In genomic region chr11:117599049-117599787, GRCm38 (mm10) we compare ENCODE assay signal across 8 mouse cellular contexts. TPM values are rescaled to one million over a fixed set of nuclear protein-coding genes. Genes with fewer than 3 reads are reported as not detected.
DNase-seq lines count a peak whose midpoint lies in the region; ATAC-seq and TF ChIP-seq lines count a peak whose summit lies in the region.

No protein-coding gene starts in this region.

- no peaks in the 10 kb centered on the region for H3K27me3 ChIP-seq in kidney, adult 2 months (replicated peaks; ENCODE audit: control insufficient read depth, insufficient read depth, low read length)
- peaks cover 97% of the 10 kb centered on the region for H3K27me3 ChIP-seq in heart, embryonic 10.5 days (ENCODE audit: insufficient read depth, poor library complexity, severe bottlenecking)
- peaks cover 24% of the 10 kb centered on the region for H3K27me3 ChIP-seq in limb, embryonic 15.5 days

- TF ChIP-seq POLR2A in kidney, adult 2 months (IDR thresholded peaks at IDR 0.05; ENCODE audit: low read depth, low read length): no peak

- 6% methylated on average over 16 of the region's 16 CpGs for WGBS in kidney, adult 2 months
- whole genome bisulfite sequencing in heart, embryonic 10.5 days: 6% methylated on average over 16 of the region's 16 CpGs
- WGBS in limb, embryonic 15.5 days: 7% methylated on average over 16 of the region's 16 CpGs

- ATAC-seq in limb, embryonic 15.5 days (ENCODE audit: insufficient number of reproducible peaks, low FRiP score, low TSS enrichment, low read depth): peak; percentile 25; the same call in 1 of the 2 replicates
- ATAC-seq in monocyte, adult 5-6 weeks (replicated peaks; ENCODE audit: insufficient number of reproducible peaks, low FRiP score, low TSS enrichment, poor library complexity, severe bottlenecking): peak; percentile 50

- H3K4me1 ChIP-seq in kidney, adult 2 months (ENCODE audit: control insufficient read depth, insufficient read depth, low read length): peaks cover 10% of the 10 kb centered on the region; the same call in 1 of the 2 replicates
- peaks cover 35% of the 10 kb centered on the region for H3K4me1 ChIP-seq in heart, embryonic 10.5 days
- peaks cover 42% of the 10 kb centered on the region for H3K4me1 ChIP-seq in limb, embryonic 15.5 days

- TF ChIP-seq CTCF in kidney, adult 2 months (conservative IDR thresholded peaks at IDR 0.05; ENCODE audit: insufficient read depth, insufficient read length, low read depth, low read length): no peak

- peak overlapping the region; percentile 35; the same call in 1 of the 2 replicates for H3K9ac ChIP-seq in limb, embryonic 15.5 days

- H3K4me3 ChIP-seq in kidney, adult 2 months (ENCODE audit: insufficient read depth, low read depth, low read length): peak overlapping the region; percentile 43
- peak overlapping the region; percentile 47 for H3K4me3 ChIP-seq in heart, embryonic 10.5 days
- H3K4me3 ChIP-seq in limb, embryonic 15.5 days: peak overlapping the region; percentile 39

- H3K4me2 ChIP-seq in limb, embryonic 15.5 days: peak overlapping the region; percentile 65

- no peaks in the 10 kb centered on the region for H3K36me3 ChIP-seq in kidney, adult 2 months (ENCODE audit: control insufficient read depth, insufficient read depth, low read length)
- no peaks in the 10 kb centered on the region for H3K36me3 ChIP-seq in heart, embryonic 10.5 days
- H3K36me3 ChIP-seq in limb, embryonic 15.5 days: no peaks in the 10 kb centered on the region

- no peaks in the 10 kb centered on the region for H3K9me3 ChIP-seq in heart, embryonic 10.5 days
- no peaks in the 10 kb centered on the region for H3K9me3 ChIP-seq in limb, embryonic 15.5 days

- DNase-seq in kidney, adult 2 months: peak; percentile 45
- DNase-seq in kidney, postnatal 14 days: no peak
- DNase-seq in R1 (ENCODE audit: low read depth, low spot score): peak; percentile 82
- DNase-seq in heart, embryonic 10.5 days (ENCODE audit: low spot score): no peak
- no peak for DNase-seq in layer of hippocampus, adult 9-11 months
- DNase-seq in cerebellum, adult 9-10 months: no peak

- peak overlapping the region; percentile 48 for H3K27ac ChIP-seq in kidney, adult 2 months (ENCODE audit: insufficient read depth, low read depth, low read length)
- peak overlapping the region; percentile 26; the same call in 1 of the 2 replicates for H3K27ac ChIP-seq in heart, embryonic 10.5 days
- peak overlapping the region; percentile 33 for H3K27ac ChIP-seq in limb, embryonic 15.5 days

RNA-seq across cellular contexts. Expression of gene Tnrc6c, which starts 54.9 kb away (rescaled TPM):
- 14.9 and 16.8 TPM in 2 replicates for polyA plus RNA-seq in kidney, adult 2 months (2012; rRNA removed)
- 6.1 and 7.4 TPM in 2 replicates for polyA plus RNA-seq in heart, embryonic 10.5 days (2016; fragmentation: Nextera tagmentation; extraction: Ambion mirVana)
- 13.2 and 15.4 TPM in 2 replicates for polyA plus RNA-seq in limb, embryonic 15.5 days (2015; fragmentation: Nextera tagmentation; extraction: Ambion mirVana)
- total RNA-seq in monocyte, adult 5-6 weeks (2017): 20.2 to 43.0 TPM (median 22.1 TPM) in 3 replicates

Comparison
In these comparisons a context has a peak if more than half of its experiments do, and no peak if none do; other contexts are left out.
1. DNase-seq: peak in kidney, adult 2 months (single experiment) and R1 (single experiment); none in kidney, postnatal 14 days (single experiment), heart, embryonic 10.5 days (single experiment), layer of hippocampus, adult 9-11 months (single experiment) and cerebellum, adult 9-10 months (single experiment).
2. Peak in every context shown above with its lines, with median percentiles within 50 percentile points of each other: H3K27ac ChIP-seq and H3K4me3 ChIP-seq.